Mouse (Mus musculus) urinary bladder, postnatal 14 days (tissue): ENCODE results near the gene Slc34a1.

ENCODE experiments used
- DNase-seq: peaks from one replicate; pipeline ENCODE4 v3.0.0; 2021; ENCODE audit warnings: low spot score

The Slc34a1 gene

GRCm38 (mm10) chr13:55398088-55398487 lies at the start of gene Slc34a1:
Gene Slc34a1 (plus strand): TSS chr13:55398187.
- DNase-seq, result no peak

GRCm38 (mm10) chr13:55361145-55361544 lies 36.8 kb upstream of the Slc34a1 start:
- DNase-seq, result no peak

DNA sequence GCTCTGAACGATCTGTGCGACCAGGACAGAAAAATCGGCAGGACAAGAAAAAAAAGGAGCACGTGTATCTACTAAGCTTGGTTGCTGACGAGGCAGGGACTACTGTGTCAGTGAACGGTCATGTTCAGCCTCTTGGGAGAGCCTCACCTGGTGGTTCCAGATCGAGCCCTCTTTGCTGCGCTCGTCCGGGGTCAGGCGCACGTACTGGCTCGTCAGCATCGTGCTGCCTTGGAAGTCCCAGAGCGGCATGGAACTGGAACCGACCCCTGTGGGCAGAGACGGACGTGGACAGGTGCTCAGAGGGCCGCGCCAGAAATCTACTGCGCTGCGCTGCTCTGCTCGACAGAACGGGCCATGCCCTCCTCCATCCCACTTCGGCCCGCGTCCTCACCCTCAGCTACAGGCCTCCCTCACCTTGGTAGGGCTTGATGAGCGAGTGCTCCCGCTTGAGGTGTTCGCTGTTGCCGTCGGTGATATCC lies 36.0 kb upstream of the Slc34a1 start:
- DNase-seq, result peak; percentile 28

GRCm38 (mm10) chr13:55362453-55363060 lies 35.4 kb upstream of the Slc34a1 start, which contains the start of gene Lman2:
Gene Lman2 (minus strand): TSS chr13:55362783.
- DNase-seq, result peak; percentile 97

GRCm38 (mm10) chr13:55368401-55368800 lies 29.6 kb upstream of the Slc34a1 start:
- DNase-seq, result no peak

DNA sequence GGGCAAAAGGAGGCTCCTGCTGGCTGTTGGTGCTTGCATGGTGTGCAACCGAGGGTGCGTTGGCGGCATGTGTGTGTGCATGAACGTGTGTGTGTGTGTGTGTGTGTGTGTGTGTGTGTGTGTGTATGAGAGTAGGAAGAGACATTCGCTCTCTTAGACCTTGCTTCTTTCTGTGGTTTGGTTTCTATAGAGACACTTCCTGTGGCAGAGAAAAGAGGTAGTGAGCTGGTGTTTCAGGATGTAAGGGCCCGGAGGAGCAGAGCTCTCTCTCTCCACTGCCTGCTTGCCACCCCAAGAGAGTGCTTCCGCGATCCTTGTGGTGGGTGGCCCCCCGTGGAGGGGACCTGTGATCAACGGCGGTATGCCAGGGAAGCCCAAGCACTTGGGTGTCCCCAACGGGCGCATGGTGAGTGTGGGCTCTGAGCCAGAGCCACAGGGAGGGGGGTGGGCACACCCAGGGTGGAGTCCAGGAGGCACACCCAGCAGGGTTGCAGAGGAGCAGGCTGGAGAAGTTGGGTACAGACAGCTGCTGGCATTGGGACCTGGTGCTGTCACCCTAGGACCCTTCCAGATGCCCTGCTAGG lies 28.4 kb upstream of the Slc34a1 start, which contains the start of gene Rgs14:
Gene Rgs14, plus strand, starts transcription at position 202 of the 584 bp plus-strand sequence.
- no peak for DNase-seq

- no peak for DNase-seq
Measured at GRCm38 (mm10) chr13:55370234-55370633, 27.8 kb upstream of the Slc34a1 start.

DNA sequence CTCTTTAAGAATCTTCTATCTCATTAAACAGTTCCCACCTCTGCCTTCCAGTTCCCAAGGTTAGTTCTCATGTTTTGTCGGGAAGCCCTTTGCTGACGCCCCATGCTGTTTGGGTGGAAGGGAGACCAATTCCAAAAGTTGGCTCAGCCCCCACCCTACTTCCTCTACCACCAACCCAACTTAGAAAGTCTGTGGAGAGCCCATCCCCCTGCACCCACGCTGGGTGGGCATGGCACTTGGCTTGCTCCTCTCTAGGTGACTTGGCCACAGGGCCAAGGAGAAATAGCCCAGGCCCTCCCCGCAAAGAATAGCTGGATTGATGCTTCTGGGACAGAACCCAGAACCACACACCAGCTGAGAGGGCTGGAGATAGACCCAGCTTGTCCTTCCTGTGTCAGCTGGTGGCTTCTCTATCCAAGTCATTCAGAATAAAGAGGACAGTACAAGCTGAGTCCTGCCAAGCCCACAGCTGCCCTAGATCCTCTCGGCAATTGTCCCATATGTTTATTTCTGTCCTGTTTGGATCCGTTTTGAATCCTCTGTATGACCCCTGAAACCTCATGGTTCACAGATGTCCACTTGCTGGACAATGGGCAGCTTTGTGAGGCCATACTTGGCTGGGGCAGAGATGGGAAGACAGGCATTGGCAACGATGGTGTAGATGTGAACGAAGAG lies 26.8 kb upstream of the Slc34a1 start:
- DNase-seq, result no peak

- DNase-seq, result no peak
Measured at GRCm38 (mm10) chr13:55371740-55372139, 26.2 kb upstream of the Slc34a1 start.

GRCm38 (mm10) chr13:55374206-55374924 lies 23.6 kb upstream of the Slc34a1 start:
- DNase-seq, result no peak

DNA sequence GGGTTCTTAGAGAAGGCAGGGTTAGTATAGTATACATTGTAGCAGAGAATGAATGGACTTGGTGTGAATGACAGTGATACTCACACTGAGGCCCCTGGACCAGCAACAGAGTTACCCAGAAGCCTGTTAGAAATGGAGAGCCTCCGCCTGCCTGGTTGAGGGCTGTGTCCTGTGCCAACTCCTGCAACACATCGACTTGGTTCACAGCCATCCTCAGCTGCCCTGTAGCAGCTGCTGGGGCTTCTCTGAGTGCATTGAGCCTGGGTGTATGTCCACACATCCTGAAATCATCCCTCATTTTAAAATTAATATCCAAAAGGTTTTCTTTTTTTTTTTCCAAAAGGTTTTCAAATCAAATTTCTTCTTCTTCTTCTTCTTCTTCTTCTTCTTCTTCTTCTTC lies 22.1 kb upstream of the Slc34a1 start:
- no peak for DNase-seq

DNA sequence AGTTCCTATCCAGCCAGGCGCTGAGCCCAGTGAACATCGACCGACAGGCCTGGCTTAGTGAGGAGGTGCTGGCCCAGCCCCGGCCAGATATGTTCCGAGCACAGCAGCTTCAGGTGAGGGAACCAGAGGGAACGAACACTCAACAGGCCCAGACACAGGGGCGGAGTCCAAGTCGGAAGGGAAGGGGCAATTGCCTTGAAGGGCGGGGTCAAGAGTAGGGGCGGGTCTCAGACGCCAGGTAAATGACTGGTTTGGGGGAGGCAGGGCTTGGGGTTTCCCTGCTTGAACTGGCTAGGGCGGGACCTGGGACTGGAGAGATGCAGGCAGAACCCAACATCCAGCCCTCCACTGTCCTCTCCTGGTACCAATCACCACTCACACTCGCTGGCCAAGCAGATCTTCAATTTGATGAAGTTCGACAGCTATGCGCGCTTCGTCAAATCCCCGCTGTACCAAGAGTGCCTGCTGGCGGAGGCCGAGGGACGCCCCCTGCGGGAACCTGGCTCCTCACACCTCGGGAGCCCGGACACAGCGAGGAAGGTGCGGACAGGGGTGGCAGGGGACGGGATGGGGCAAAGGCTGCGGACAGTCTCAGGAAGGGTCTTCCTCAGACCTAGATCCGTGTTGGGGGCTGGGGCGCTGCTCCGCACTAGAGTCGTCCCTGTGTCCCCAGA lies 18.9 kb upstream of the Slc34a1 start:
- no peak for DNase-seq

GRCm38 (mm10) chr13:55381790-55382189 lies 16.2 kb upstream of the Slc34a1 start:
- DNase-seq, result no peak

GRCm38 (mm10) chr13:55390644-55391043 lies 7.3 kb upstream of the Slc34a1 start:
- no peak for DNase-seq

GRCm38 (mm10) chr13:55391626-55392029 lies 6.4 kb upstream of the Slc34a1 start:
- DNase-seq, result no peak

GRCm38 (mm10) chr13:55392933-55393332 lies 5.1 kb upstream of the Slc34a1 start:
- no peak for DNase-seq

DNA sequence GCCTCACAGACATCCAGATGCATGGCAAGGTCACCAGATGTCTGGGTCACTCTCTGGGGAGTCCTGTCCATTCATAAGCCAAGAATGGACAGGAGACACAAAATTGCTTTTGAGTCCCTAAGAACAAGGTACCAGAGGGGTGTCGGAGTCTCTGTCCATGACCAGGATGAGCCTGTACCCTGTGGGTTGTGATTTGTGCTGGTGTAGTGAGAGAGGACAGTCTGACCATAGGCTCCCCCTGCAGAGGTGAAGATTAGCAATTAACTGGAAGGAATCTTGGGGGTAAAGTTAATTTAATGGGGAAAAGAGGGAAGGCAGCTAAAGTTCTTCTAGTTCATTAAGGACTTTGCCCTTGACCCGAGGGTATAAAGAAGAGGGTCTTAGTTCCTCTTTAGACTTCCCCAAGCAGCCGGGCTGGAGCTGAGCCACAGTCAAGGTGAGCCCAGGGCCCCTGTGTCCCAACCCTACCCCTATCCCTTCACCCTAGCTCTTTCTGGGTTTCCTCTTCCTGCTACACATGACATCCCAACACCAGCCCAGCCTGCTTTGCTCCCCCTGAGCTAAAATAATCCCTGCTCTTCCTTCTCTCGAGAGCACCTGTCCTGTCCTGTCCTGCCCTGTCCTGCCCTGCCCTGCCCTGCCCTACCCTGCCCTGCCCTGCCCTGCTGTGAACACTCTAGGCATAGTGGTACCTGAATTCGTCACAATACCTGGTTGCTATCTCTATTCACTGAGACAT lies 1.5 kb downstream of the Slc34a1 start:
- peak; percentile 23 for DNase-seq

DNA sequence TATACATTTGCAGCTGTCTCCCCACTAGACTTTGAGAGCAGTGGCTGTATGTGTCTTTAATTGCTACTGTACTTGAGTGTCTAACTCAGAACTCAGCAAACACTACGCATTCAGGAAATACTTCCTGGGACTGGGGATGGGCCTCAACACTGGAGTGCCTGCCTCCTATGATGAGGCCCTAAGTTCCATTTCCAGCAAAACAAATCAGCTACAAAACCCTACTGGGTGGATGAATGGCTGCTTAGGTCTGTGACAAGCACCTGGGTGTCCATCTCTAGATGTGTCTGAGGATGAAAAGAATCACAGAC lies 2.0 kb downstream of the Slc34a1 start:
- no peak for DNase-seq

DNA sequence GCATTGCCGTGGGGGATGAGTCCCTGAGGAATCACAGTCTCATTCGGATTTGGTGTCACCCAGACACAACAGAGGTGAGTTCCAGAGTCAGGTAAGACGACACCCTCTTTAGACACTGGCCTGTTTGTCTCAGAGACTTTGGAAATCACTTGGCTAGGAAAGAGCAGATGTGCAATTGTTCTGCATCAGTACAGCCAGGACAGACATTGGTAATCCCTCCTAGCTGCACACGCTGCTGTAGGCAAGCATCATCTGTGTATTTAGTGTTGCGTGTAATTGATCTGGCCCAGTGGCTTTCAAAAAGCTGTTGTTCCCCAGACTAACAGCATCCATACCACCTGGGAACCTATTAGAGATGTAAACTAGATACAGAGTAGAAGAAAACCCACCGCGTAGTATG lies 5.3 kb downstream of the Slc34a1 start:
- DNase-seq, result no peak

DNA sequence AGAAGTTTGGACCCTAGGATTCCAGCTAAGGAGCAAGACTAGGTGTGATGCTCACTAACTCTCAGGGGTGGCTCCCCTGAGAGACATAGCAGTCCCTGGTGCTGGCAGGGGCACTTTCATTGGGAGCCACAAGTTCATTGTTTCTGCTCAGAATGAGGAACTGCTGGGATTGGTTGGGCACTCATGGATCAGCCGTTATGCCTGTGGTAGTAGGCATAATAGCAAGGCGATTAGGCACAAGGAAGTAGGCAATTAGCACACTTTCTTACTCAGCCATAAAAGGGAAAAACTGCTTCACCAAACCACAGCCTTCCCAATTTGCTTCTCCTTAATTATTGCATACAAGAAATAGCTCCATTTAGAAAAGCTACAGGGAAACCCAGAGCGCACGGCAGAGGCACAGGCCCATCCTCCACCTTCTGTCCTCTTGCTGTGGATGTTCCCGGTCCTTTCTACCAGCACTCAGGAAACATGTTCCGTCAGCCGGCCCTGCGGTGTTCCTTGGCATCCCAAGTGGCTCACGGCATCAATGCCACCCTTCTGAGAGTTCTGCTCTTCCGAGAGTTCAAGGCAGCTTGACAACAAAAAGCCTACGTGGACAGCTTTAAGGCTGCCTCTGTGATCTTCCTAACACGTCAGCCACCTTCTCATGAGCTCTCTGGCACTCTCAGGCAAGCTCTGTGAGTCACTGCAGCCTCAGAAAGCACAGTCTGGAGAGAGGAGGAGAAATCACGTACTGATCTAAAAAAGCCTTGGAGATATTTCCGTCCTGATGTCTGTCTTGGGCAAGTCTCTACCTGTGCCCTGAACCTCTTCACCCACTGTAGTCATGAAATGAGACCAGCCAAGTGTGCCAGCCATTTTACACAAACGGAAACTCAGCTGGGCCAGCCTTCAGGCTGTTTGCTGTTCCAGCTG lies 6.2 kb downstream of the Slc34a1 start:
- peak; percentile 54 for DNase-seq
